Mouse (Mus musculus): ENCODE results near the gene Spint3. TPM values are rescaled to one million over a fixed set of nuclear protein-coding genes. Genes with fewer than 3 reads are reported as not detected.

Spint3 gene
- polyA plus RNA-seq, 1 experiment from 2014 or later, result not detected

DNA sequence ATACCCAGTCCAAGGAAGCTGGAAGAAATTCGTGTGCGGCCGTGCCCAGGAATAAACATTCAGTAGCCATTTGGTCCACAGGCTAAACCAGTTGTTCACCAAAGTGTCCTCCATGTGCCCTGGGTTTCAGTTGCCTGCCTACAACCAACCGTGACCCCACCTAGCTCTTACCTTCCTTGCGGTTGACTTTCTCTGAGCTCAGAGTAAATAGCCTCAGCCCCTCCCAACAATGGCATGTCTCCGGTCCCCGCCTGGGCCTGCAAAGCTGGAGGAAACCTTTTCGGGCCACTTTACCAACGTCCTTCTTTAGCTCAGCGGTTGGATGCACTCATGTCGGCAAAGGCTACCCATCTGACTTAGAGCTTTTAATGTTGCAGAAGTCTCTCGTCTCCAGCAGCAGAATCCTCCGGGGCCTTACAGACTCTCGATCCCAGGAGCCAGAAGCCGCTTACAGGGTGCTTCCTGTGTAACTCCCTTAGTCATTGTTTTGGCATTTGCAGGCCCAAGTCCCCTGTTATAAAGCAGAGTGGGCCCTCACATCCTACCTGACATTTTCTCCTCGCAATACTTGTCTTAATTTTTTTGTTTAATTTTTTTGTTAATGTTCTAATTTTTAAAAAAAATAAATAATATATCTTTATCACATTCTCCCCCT, 14.1 kb downstream of the Spint3 start:
- no peak overlapping the region for H3K4me3 ChIP-seq (ENCODE audit: low read length)
- WGBS, result 32% methylated on average over 16 of the region's 16 CpGs
- H3K4me2 ChIP-seq (ENCODE audit: low read depth, low read length), result no peak overlapping the region; the same call in 1 of the 2 replicates
- no peaks in the 10 kb centered on the region for H3K36me3 ChIP-seq (ENCODE audit: control insufficient read depth, insufficient read depth, low read length)
- H3K9ac ChIP-seq (ENCODE audit: low read length), result peak overlapping the region; percentile 6; the same call in 1 of the 2 replicates
- no peaks in the 10 kb centered on the region for H3K9me3 ChIP-seq (ENCODE audit: control insufficient read depth, low read length)
- ATAC-seq (ENCODE audit: low read depth), result peak; percentile 58
- H3K27ac ChIP-seq (ENCODE audit: low read length), result peak overlapping the region; percentile 71
- no peaks in the 10 kb centered on the region; the same call in 1 of the 2 replicates for H3K27me3 ChIP-seq (ENCODE audit: control insufficient read depth, insufficient read depth, low read depth, low read length)
- H3K4me1 ChIP-seq (replicated peaks; ENCODE audit: control insufficient read depth, insufficient read depth, low read length), result peaks cover 15% of the 10 kb centered on the region

DNA sequence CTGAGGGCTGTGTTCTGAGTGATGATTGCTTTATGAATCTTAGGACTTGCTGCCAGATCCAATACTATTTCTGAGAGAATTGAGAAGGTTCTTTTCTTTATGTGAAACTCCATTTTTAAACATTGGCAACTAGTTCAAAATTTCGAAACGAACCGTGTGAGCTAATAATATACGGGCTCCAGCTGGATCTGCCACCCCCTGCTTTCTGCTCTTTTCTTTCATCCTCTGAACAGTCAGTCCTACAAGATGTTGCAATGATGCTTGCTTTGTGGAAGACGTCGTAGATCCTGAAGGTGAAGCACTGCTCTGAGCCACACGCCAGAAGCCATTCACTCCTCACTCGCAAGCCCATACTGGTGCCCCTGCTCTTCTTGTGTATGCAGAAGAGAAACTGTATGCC, 14.8 kb downstream of the Spint3 start:
- Histone ChIP-seq H3K36me3 (ENCODE audit: control insufficient read depth, insufficient read depth, low read length) (no peaks in the 10 kb centered on the region), H3K9me3 (ENCODE audit: control insufficient read depth, low read length) (no peaks in the 10 kb centered on the region), H3K27ac (ENCODE audit: low read length) (peak overlapping the region; percentile 71), H3K4me2 (ENCODE audit: low read depth, low read length) (no peak overlapping the region), H3K27me3 (ENCODE audit: control insufficient read depth, insufficient read depth, low read depth, low read length) (no peaks in the 10 kb centered on the region; the same call in 1 of the 2 replicates), H3K9ac (ENCODE audit: low read length) (no peak overlapping the region), H3K4me1 (replicated peaks; ENCODE audit: control insufficient read depth, insufficient read depth, low read length) (peaks cover 12% of the 10 kb centered on the region), H3K4me3 (ENCODE audit: low read length) (no peak overlapping the region)
- 45% methylated on average over 8 of the region's 8 CpGs for WGBS
- ATAC-seq (ENCODE audit: low read depth), result no peak

DNA sequence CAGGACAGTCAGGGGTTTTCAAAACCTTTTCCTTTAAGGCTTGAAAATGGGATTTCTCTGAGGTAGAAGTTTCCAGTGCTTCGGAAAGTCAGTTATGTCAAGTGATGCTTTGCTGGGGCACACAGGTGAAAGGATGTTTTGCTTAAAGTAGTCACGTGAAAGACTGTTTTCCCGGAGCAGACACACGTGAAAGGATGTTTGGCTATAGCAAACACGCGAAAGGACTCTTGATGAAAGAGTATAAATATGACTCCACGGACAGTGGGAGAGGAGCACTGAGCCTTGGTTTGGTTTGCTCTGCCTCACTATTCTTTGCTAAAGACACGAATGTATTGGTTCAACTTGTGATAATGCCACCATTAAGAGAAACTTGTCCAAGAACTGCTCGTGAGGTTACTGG, 21.8 kb downstream of the Spint3 start:
- no peaks in the 10 kb centered on the region for H3K36me3 ChIP-seq (ENCODE audit: control insufficient read depth, insufficient read depth, low read length)
- no peaks in the 10 kb centered on the region for H3K9me3 ChIP-seq (ENCODE audit: control insufficient read depth, low read length)
- 55% methylated on average over 9 of the region's 9 CpGs for WGBS
- H3K4me1 ChIP-seq (replicated peaks; ENCODE audit: control insufficient read depth, insufficient read depth, low read length), result peaks cover 12% of the 10 kb centered on the region; the same call in 1 of the 2 replicates
- H3K9ac ChIP-seq (ENCODE audit: low read length), result no peak overlapping the region
- ATAC-seq (ENCODE audit: low read depth), result no peak
- no peaks in the 10 kb centered on the region; the same call in 1 of the 2 replicates for H3K27me3 ChIP-seq (ENCODE audit: control insufficient read depth, insufficient read depth, low read depth, low read length)
- H3K4me3 ChIP-seq (ENCODE audit: low read length), result no peak overlapping the region
- H3K27ac ChIP-seq (ENCODE audit: low read length), result no peak overlapping the region
- no peak overlapping the region for H3K4me2 ChIP-seq (ENCODE audit: low read depth, low read length)

DNA sequence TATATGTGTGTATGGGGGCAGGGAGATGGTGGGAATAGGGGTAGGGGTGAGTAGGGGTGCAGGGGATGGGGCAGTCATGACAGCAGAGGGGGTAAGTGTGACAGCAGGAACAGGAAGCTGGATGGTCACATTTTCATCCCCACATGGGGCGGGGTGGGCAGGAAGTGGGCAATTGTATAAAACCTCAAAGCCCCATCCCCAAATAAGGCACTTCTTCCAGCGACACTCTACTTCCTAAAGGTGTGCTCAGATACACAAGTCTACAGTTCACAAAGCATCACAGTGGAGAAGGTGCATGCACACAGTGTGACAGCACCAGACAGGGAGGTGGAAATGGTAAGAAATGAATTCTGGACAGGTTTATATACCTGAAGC, 22.4 kb downstream of the Spint3 start:
- Histone ChIP-seq H3K36me3 (ENCODE audit: control insufficient read depth, insufficient read depth, low read length) (no peaks in the 10 kb centered on the region), H3K9ac (ENCODE audit: low read length) (no peak overlapping the region), H3K4me1 (replicated peaks; ENCODE audit: control insufficient read depth, insufficient read depth, low read length) (peaks cover 12% of the 10 kb centered on the region; the same call in 1 of the 2 replicates), H3K4me3 (ENCODE audit: low read length) (no peak overlapping the region), H3K27me3 (ENCODE audit: control insufficient read depth, insufficient read depth, low read depth, low read length) (no peaks in the 10 kb centered on the region; the same call in 1 of the 2 replicates), H3K4me2 (ENCODE audit: low read depth, low read length) (no peak overlapping the region), H3K9me3 (ENCODE audit: control insufficient read depth, low read length) (no peaks in the 10 kb centered on the region), H3K27ac (ENCODE audit: low read length) (no peak overlapping the region)
- 63% methylated on average over 2 of the region's 2 CpGs for WGBS
- ATAC-seq (ENCODE audit: low read depth), result no peak

DNA sequence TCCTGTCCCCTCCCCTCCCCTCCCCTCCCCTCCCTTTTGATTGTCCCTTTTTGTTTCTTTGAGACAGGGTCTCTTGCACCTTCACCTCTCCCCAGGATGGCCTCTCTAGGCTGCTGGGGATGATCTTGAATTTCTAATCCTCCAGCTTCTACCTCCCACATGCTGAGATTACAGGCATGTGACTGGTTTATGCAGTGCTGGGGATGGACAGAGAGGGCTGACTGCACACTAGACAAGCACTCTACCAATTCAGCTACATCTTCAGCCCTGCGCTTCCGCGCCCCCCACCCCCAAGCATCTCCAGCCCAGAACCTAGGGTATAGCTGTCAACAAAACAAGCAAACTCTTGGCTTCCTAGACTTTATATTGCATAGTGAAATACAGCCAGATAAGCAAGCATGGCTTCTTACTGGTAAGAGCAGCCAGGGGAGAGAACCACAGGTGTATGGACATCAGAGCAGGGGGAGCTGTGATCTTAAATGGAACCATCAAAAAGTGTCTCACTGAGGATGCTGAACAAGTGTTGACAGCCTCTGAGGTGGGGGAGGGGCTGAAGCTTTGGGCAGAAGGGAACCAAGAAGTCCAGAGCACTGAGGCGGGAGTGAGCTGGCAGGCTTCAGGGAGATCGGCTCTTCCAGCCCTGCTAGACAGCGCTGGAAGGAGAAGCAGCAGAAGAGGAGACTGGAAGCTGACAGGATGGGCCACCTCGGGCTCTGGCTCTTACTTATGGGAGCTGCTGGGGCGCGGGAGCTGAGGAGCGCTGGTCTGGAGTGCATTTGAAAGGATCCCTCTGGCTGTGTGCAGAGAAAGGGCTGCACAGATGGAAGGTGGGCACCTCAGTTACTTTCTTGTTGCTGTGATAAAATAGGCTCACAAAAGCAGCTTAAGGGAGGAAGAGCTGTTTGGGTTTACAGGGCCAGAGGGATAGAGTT, 23.0 kb downstream of the Spint3 start:
- Histone ChIP-seq H3K4me3 (ENCODE audit: low read length) (no peak overlapping the region), H3K27me3 (ENCODE audit: control insufficient read depth, insufficient read depth, low read depth, low read length) (no peaks in the 10 kb centered on the region; the same call in 1 of the 2 replicates)

DNA sequence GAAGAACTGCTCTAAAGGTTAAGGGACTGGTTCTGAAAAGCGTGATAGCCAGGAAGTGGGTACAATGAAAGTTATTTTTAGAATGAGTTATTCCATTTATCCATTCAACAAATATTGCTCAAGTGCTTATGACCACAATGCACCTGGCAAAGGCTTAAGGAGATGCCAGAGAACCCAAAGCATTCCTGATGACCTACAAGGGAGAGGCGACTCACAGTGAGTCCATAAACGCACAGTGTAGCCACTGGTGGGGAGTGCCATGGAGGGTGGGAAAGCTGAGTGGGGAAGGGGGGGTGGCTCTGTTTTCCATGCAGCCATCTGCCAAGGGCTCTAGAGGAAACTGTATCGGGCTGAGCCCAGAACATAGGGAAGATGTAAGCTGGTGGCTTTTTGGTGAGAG, 23.9 kb downstream of the Spint3 start:
- Histone ChIP-seq H3K27me3 (ENCODE audit: control insufficient read depth, insufficient read depth, low read depth, low read length) (no peaks in the 10 kb centered on the region; the same call in 1 of the 2 replicates), H3K9me3 (ENCODE audit: control insufficient read depth, low read length) (no peaks in the 10 kb centered on the region), H3K36me3 (ENCODE audit: control insufficient read depth, insufficient read depth, low read length) (no peaks in the 10 kb centered on the region), H3K4me2 (ENCODE audit: low read depth, low read length) (no peak overlapping the region), H3K27ac (ENCODE audit: low read length) (peak overlapping the region; percentile 72), H3K9ac (ENCODE audit: low read length) (no peak overlapping the region), H3K4me3 (ENCODE audit: low read length) (no peak overlapping the region), H3K4me1 (replicated peaks; ENCODE audit: control insufficient read depth, insufficient read depth, low read length) (peaks cover 15% of the 10 kb centered on the region; the same call in 1 of the 2 replicates)
- peak; percentile 72; the same call in 1 of the 2 replicates for ATAC-seq (ENCODE audit: low read depth)
- 22% methylated on average over 4 of the region's 4 CpGs for WGBS

More for the DNA sequence above, 23.0 kb downstream of the Spint3 start:
- ATAC-seq (ENCODE audit: low read depth), result no peak
- H3K27ac ChIP-seq (ENCODE audit: low read length), result no peak overlapping the region; the same call in 1 of the 2 replicates
- 26% methylated on average over 10 of the region's 10 CpGs for WGBS
- 0 out of 2 replicates have a peak overlapping the region, but pooled peaks have one; percentile 23 for H3K9ac ChIP-seq (ENCODE audit: low read length)
- H3K4me2 ChIP-seq (ENCODE audit: low read depth, low read length), result no peak overlapping the region
- peaks cover 12% of the 10 kb centered on the region; the same call in 1 of the 2 replicates for H3K4me1 ChIP-seq (replicated peaks; ENCODE audit: control insufficient read depth, insufficient read depth, low read length)
- H3K36me3 ChIP-seq (ENCODE audit: control insufficient read depth, insufficient read depth, low read length), result no peaks in the 10 kb centered on the region
- no peaks in the 10 kb centered on the region for H3K9me3 ChIP-seq (ENCODE audit: control insufficient read depth, low read length)

DNA sequence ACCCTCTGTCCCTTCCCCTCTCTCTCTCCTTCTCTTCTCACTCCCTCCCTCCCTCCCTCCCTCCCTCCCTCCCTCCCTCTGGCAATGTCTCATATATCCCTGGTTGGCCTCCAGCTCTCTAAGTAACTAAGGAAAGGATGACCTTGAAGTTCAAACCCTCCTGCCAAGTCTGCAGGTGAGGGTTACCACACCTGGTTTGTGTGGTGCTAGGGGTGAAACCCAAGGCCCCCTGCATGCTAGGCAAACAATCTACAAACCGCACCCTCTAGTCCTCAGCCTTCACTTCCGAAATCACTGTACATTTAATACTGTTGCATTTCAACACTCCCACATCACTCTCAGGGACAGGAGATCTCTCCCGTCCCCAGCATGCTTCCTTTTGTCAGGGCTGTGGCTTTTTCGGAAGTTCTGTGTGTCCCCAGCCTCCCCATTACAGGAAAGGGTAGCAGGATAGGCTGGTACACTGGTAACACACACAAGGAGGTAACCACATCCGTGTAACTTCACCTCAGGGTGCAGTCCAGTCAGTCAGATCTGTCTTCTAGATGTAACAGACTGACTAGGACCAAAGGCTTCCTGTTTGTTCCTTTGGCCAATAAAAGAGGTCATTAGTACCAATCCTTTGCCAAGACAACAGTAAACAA, 28.7 kb downstream of the Spint3 start:
- no peaks in the 10 kb centered on the region for H3K36me3 ChIP-seq (ENCODE audit: control insufficient read depth, insufficient read depth, low read length)
- no peak overlapping the region for H3K4me3 ChIP-seq (ENCODE audit: low read length)
- H3K27me3 ChIP-seq (ENCODE audit: control insufficient read depth, insufficient read depth, low read depth, low read length), result no peaks in the 10 kb centered on the region
- no peak overlapping the region for H3K4me2 ChIP-seq (ENCODE audit: low read depth, low read length)
- H3K27ac ChIP-seq (ENCODE audit: low read length), result 0 out of 2 replicates have a peak overlapping the region, but pooled peaks have one; percentile 20
- WGBS, result 30% methylated on average over 5 of the region's 5 CpGs
- H3K9ac ChIP-seq (ENCODE audit: low read length), result no peak overlapping the region
- no peaks in the 10 kb centered on the region for H3K9me3 ChIP-seq (ENCODE audit: control insufficient read depth, low read length)
- peaks cover 22% of the 10 kb centered on the region for H3K4me1 ChIP-seq (replicated peaks; ENCODE audit: control insufficient read depth, insufficient read depth, low read length)
- ATAC-seq (ENCODE audit: low read depth), result peak; percentile 34

DNA sequence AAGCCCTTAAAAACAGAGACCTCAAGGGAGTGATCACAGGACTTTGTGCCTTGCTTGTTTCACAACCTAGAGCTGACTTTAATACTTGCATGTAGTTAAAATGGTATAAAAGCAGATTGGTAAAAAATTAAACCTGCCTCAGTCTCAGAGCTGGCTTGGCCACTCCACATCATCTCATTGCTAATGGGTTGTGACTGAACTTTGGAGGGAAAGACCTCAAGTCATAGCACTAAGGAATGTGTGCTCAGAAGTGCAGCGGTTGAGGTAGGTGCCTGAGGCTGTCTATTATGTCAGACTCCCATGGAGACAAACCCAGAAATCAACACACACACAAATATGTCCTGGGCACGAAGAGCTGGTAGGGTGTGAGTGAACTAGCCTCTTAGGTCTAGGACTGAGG, 29.5 kb downstream of the Spint3 start:
- 65% methylated on average over 2 of the region's 2 CpGs for WGBS
- no peak overlapping the region for H3K4me3 ChIP-seq (ENCODE audit: low read length)
- no peaks in the 10 kb centered on the region for H3K9me3 ChIP-seq (ENCODE audit: control insufficient read depth, low read length)
- H3K4me2 ChIP-seq (ENCODE audit: low read depth, low read length), result no peak overlapping the region
- H3K4me1 ChIP-seq (replicated peaks; ENCODE audit: control insufficient read depth, insufficient read depth, low read length), result peaks cover 20% of the 10 kb centered on the region
- no peak overlapping the region for H3K27ac ChIP-seq (ENCODE audit: low read length)
- H3K9ac ChIP-seq (ENCODE audit: low read length), result no peak overlapping the region
- H3K36me3 ChIP-seq (ENCODE audit: control insufficient read depth, insufficient read depth, low read length), result no peaks in the 10 kb centered on the region
- no peaks in the 10 kb centered on the region for H3K27me3 ChIP-seq (ENCODE audit: control insufficient read depth, insufficient read depth, low read depth, low read length)
- ATAC-seq (ENCODE audit: low read depth), result no peak

All from lung, embryonic 16.5 days (tissue).